Mouse (Mus musculus): ENCODE results near the gene Nr4a1.

The Nr4a1 gene

DNA sequence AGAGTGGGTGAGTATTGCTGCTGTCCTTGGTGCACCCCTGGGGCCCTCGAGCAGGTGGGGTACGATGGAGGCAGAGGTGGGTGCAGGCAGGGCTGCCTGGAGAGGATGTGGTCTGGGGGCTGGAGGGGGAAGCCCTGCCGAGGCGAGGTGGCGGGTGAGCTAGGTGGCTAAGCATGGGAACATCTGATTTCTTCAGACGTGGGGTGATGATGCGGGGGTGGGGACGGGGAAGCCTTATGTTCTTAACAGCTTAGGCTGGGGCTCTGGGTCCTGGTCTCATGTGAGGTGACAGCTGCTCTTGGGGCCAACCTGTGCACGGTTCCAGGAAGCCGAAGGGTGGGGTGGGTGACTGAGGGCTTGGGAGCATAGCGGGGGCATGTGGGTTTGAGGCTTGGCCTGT lies 4.4 kb downstream of the Nr4a1 start:
- no peak for DNase-seq

DNA sequence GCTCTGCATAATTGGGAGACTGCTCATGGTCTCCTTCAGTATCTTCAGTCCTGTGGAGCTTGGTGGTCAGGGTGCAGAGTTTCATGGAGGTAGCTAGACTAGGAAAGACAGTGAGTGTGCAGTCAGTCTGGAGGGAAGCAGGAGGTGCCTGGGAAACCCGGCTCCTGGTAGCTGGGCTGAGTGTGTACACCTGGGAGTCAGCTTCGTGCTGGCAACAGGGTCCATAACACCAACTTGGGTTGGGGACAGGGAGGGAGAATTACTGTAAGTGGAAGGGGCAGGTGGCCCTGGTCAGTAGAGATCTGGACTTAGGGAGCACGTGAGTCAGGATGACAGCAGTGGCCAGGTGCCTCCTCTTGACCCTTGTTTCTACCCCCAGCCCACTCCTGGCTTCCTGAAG lies 5.9 kb downstream of the Nr4a1 start:
- no peak for DNase-seq

DNA sequence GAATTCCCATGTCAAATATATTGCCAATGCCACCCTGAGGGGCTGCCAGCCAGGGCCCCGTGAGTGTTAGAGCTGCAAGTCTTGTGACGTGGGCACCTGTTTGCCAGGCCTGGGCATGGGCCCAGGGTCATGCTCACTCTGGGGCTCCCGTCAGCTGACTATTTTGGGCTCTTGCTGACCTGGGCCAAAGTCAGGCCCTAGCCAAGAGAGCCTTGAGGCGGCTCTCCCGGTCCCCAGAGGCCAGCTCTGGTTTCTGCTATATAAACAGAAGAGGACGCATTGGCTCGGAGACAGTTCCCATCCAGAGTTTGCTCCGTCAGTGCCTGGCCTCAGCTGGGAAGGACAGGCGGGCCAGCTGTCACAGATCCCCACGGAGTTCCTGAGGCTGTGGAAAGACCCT lies 6.3 kb downstream of the Nr4a1 start:
- DNase-seq, result peak; percentile 15

DNA sequence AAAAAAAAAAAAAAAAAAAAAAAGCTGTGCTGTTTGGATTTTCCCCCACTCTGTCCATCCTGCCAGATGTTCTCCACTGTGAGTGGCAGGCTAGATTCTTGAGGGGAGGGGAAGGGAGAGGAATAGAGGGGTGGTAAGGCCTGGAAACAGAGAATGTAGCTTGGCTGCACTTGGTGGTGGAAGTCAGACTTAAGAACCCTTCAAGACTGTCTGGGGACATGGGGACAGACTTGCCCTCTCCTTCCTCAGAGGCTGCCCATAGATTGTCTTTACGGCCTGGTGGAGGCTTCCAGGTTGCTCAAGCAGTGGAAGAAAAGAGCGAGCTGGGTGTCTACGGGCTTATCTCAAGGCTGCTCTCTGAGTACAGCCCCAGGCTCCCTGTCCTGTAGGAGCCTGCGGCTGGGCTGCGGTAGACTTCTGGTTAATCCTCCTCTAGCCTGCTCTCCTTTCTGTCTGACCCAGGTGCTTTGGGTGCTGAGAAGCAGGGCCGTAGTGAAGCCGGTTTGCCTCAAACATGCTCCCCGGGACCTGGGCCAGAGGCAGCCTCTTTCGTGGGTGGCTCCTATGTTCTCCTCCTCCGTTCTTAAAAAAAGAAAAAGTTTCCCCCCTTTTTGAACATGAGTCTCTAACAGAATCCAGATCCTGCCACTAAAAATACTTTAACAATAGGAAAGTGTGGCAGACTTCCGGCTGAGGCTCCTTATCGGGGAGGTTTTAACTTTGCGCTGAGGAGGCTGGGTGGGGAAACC lies 7.0 kb downstream of the Nr4a1 start:
- DNase-seq, result no peak

DNA sequence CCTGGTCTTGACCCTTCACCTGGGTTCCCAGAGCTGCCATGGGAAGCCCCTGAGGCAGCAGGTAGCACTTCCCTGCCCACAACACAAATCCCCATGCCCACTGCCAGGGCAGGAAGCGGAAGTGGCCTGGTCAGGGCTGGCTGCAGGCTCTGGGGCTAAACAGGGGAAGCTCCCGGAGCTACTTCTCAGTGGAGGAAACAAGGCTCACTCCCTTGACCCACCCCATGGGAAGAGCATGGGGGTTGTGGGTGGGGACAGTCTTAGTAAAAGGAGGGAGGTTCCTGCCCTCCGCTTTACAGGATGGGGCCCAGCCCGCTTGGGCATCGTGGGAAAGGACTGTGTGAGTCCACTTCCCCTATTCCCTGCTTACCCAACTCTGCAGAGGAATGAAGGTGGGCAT lies 8.4 kb downstream of the Nr4a1 start:
- no peak for DNase-seq

DNA sequence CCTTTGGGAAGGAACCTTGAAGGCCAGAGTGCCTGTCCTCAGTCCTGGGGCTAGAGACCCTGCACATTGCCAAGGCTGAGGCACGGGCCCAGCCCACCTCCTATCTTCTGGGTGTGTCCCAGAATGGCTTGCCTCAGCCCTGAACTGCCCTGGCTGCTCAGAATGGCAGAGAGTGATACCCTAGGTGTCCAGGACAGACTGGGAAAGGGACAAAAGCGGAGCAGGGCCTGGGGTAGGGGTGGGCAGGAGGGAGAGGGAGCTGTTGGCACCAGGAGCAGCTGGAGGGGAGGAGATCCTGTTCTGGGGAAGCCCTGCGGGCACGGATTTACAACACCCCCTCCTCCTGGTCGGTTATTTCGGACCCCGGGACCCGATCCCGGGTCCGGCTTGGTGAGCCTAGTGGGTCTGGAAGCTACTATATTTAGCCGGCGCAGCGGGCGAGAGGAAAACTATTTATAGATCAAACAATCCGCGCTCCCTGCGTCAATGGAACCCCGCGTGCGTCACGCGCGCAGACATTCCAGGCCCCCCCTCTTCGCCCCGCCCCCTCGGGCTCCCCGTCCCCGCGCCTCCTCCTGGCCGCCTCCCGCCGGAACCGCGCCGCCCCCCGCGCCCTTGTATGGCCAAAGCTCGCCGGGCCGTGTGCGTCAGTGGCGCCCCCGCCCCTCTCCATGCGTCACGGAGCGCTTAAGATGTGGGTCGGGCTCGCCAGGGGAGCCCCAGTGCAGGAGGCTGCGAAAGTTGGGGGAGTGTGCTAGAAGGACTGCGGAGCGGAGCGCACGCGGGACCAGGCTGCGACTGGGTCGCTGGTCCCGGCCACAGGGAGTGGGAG lies 12.3 kb downstream of the Nr4a1 start:
- peak; percentile 91 for DNase-seq

DNA sequence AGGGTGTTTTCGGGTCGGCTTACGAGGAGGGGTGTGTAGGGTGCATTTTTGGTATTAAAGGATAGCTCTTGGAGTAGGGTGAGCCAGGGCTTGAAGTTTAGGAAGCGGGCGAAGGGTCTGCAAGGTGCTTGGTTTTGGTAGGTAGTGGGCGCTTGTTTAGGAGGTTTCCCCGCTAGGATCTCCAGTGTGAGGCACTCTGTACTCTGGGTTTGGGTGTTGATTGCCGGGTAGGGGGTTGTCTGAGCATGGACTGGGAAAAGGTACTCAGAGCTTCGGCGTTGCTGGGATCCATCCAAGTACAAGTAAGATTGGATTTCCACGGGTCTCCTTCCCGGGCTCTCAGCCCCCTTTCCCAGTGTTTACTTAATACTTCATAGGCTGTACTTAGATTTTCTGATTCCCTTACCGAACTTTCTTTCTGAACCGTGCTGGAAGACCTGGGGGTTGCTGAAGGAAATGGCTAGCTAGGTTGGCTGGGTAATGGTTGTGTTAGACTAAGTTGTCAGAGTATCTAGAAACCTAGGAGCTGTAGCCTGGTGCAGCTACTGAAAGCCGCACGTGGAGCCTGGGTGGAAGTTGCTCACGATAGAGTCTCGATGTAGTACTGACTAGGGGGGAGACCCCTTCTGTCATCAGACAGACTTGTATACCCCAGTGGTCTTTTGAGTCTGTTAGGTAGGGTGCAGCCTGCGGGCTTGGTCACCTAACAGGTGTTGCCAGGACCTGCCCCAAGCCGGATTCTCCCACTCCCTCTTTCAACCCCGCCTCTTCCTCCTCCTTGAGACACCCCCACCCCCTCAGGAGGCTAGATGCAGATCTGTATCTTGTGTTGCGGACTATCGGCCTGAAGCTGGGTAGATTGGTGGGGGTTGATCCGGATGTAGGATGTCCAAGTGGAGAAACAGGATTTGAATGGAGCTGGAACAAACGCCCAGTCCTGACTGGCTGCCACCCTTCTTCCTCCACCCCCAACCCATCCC lies 13.3 kb downstream of the Nr4a1 start:
- peak; percentile 13 for DNase-seq

DNA sequence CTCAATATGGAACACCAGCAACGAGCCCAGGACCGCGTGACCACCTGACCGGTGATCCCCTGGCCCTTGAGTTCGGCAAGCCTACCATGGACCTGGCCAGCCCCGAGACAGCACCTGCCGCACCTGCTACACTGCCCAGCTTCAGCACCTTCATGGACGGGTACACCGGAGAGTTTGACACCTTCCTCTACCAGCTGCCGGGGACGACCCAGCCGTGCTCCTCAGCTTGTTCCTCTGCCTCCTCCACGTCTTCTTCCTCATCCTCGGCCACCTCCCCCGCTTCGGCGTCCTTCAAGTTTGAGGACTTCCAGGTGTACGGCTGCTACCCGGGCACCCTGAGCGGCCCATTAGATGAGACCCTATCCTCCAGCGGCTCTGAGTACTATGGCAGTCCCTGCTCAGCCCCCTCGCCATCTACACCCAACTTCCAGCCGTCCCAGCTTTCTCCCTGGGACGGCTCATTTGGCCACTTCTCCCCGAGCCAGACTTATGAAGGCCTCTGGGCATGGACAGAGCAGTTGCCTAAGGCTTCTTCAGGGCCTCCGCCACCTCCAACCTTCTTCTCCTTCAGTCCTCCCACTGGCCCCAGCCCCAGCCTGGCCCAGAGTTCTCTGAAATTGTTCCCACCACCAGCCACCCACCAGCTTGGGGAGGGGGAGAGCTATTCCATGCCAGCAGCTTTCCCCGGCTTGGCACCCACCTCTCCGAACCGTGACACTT lies 16.2 kb downstream of the Nr4a1 start:
- no peak for DNase-seq

DNA sequence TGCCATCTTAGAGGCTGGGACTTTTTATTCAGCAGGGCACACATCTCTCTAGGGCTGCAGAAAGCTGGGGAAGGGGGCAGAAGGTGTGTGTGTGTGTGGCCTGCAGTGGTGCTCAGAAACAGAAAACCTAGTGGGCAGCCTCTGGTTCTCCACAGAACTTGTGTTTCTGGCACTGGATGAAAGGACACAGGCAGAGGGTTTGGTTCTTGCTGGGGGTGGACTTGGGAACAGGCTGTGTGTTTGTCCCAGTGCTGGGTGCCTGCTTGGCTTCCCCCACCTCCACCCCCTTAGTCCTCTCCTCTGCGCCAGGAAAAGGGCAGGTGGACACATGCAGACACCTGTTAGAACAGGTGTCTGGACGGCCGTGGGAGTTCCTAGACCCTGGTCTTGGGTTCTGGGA lies 17.0 kb downstream of the Nr4a1 start:
- DNase-seq, result no peak

DNA sequence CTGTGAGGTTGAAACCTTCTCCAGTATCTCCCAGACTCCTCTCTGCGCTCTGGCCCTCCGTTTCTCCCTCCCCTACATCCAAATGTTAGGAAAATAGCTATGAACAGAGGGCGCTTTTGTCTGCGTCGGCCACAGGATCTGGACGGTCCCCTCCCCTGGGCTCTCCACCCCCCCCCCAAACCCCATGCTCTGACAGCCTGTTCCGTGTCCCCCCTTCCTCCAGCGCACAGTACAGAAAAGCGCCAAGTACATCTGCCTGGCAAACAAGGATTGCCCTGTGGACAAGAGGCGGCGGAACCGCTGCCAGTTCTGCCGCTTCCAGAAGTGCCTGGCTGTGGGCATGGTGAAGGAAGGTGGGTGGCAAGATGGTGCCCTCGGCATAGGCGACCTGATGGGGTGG lies 17.4 kb downstream of the Nr4a1 start:
- DNase-seq, result no peak

DNA sequence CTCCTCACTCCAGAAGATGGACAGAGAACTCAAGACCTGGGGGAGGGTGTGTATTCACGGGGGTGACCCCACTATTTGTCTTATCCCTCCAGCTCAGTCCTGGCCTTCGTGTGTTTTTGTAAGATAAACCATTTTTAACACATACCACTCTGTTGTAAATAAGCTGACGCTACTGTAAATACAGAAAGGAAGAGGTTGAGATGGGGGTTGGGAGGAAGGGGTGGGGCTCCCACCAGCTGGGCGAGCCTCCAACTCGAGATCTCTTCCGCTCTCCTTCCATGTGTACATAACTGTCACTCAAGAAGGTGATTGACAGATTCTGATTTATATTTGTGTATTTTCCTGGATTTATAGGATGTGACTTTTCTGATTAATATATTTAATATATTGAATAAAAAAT lies 20.3 kb downstream of the Nr4a1 start:
- no peak for DNase-seq

DNA sequence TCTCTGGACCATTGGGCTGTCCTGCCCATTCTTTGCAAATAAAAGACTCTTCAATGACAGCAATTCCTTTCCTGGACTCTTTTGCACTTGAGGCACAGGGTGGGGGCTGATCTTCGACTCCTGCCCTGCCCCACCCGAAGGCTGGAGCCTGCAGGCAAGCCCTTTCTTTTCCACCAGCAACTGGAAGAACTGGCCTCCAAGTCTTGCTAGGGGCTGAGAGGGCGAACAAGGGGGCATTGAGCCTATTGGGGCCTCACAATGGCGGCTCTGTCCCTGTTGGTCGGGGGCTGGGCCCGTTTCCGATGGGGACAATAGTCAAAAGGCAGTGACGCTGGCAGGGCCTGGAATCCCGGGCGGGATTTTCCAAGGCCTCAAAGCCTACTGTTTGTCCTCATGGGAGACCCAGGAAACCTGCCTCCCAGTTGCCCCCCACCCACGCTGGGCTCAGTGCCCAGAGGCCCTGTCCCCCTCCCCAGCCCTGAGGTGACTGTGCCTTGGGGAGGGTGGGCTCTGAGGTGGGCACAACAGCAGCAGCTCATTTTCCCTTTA lies 23.4 kb downstream of the Nr4a1 start:
- DNase-seq, result peak; percentile 64

DNA sequence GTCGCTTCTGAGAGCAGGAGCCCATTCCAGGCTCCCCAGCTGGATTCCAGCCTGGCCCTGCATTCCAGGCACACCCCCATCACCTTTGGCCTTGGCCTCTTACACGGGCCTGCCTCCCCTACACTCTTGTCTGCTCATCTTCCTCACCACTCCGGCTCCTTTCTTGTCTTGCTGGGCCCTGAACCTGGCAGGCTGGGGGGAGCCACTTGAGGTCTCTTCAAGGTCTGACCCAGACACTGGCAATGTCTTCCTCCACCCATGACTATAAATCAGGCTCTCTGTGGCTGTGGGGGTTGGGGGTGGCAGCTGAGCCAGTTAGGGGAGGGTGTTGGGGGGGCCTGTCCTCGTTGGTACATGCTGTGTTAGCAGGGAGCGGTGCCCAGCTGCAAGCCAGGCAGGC lies 24.5 kb downstream of the Nr4a1 start:
- DNase-seq, result no peak

DNA sequence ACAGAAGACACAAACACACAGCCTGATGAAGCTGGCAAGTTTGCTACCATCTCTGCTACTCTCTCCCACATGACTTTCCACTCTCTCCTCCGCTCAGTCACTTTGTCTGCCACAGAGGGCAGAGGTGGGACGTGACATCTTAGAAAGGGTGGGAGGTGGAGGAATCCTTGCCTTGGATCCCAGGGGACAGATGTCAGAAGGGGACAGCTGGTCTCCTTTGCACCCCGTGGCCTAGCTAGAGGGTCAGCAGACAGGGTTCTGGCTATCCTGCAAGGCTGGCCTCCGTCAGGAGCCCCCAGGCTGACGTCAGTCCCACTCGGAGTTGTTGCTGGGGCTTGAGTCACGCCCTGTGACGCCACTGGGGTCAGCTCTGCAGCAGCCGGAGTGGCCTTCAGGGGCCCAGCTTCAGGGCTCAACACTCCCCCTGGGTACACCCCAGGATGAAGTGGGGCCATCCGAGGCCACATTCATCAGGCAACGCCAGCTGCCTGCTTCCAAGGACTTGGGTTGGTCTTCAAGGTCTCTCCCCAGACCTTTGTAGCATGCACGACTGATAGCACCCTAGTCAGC lies 25.4 kb downstream of the Nr4a1 start:
- no peak for DNase-seq

DNA sequence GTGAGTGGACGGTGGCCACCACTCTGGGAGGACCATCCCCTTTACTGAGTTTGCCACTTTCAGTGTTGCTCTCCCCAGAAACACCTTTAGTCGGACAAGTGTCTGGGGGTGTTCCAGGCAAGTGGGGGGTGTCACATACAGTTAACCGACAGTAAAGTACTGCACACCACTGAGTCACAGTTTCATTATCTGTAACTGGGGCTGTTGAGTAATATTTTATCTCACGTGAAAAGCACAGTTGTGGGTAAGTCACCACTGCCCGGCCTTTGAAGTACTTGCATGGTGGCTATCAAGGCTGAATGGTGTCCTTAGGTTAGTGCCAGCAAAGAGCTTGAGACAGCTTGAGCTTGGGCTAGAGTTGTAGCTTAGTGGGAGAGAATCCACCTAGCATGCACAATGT lies 28.4 kb downstream of the Nr4a1 start:
- DNase-seq, result no peak

DNA sequence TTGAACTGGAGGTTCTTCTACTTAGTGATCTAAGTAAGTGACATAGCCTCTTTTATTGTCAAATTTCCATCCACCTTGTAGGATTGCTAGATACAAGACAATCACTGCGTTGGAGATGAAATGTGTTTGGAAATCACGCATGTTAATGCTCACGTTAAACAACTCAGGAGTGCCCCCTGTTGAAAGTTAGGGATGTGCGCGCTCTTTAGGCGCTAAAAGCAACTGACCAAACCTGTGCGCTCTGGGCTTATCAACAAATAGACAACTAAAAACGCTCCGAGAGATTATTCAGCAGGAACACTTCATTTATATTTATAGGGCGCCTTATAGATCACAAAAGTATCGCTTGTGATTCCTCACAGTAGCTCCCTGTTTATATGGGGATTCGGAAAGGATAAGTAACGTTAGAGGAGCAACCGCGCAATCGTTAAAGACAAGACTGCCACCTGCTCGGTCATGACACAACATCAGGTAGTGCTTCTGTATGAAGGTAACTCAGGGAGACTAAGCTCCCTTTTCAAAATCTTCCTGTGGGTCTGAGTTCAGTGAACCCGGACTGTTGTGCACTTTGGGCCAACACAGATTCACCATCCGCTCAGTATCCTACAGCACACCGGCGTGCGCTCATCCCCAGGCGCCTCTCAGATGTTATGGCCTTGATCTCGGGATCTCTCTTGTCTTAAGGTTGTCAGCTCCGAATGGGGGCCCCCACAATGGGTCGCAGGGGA lies 29.3 kb downstream of the Nr4a1 start:
- DNase-seq, result peak; percentile 91

DNA sequence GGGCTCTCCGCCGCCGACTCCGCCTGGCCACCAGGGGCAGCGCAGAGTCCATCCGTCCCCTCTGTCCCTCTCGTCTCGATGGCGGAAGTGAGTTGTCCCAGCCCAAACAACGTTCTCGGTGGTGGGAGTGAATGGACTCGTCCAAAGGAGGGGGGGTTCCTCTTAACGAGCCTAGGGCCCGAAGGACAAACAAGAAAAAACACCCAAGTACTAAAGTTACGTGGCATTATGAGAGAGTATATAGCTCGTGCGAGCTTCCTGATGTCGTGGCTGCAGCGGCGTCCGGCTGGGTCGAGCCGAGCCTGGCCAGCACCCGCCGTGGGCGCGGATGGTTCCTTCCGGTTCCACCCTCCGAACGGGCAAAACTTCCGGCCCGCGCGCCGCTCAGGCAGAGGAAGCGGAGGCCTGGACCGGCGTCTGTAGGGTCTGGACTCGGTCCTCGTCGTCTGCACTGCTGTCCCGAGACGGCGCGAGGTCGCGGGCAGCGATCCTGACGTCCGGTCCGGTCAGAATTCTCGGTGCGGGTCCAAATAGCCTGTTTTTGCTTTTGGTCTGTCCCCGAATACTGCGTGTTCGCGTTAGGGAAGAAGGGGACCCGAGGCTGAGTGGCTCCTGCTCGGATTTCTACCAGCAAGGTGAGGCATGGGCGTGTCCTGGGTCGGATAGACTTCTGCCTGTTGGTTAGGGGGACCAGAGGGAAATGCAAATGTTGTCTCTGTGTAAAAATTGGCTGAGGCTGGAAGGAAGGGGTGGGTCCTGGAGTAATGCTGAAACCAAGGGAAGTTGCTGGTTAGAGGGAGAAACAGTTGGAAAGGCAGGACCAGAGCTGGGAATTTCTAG lies 30.1 kb downstream of the Nr4a1 start, which contains the start of gene Atg101:
Gene Atg101 (plus strand): TSS at position 362 of the 840 bp plus-strand sequence.
- peak; percentile 94 for DNase-seq

DNA sequence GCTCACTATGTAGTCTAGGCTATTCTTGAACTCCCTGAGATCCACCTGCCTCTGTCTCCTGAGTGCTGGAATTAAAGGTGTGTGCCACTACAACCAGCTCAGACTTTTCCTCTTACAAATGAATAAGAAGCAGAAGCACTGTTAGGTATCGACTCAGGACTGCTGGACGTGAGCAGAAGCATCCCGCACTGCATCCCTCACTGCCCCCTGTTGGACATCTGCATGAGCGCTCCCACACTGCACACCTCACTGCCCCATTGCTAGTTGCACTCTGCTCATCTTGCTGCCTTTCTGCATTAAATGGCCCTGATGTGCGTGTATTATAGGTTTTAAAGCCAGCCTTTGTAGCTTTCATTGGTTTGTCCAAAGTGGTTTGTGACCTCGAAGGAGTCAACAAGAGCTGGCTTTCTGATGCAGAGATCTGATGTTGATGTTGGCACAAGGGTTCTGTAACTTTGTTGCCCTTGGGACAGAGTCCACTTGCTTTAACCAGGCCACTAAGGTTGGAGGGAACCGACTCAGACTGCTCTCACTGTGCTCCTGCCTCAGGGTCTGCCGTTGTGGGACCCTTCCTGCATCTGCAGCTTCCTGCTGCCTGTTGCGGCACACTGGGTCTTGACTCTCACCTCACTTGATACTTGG lies 32.2 kb downstream of the Nr4a1 start:
- DNase-seq, result no peak

DNA sequence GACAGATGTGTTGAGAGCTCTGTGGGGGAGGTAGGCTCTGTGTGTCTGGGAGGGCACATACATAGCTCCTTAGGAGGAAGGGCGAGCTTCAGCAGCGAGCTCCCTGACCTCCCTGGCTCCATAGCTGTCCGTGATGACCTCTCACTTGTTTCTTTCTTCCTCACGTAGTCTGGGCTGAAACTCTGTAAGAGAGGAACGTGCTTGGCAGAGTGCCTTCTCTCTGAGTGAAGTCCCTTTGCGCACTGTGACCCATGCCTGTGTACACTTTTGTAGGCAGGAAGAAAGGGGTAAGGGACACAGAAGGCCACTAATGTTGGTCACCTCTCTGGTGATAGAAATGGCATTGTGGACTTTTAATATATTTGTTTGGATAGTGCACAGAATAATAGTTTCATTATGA lies 33.3 kb downstream of the Nr4a1 start:
- DNase-seq, result no peak

DNA sequence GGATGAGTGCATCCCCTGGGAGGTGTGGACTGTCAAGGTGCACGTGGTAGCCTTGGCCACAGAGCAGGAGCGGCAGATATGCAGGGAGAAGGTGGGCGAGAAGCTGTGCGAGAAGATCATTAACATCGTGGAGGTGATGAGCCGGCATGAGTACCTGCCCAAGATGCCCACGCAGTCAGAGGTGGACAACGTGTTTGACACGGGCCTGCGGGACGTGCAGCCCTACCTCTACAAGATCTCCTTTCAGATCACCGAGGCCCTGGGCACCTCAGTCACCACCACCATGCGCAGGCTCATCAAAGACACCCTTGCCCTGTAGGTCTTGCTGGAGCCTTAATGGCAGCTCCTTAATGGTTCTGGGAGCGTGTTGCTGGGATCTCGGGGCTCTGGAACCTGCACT lies 36.3 kb downstream of the Nr4a1 start:
- DNase-seq, result no peak
